Mouse (Mus musculus) gastrocnemius, postnatal 10 days (tissue): ENCODE results near the gene Kif3a. TPM values are rescaled to one million over a fixed set of nuclear protein-coding genes. Genes with fewer than 3 reads are reported as not detected.

Source experiments
- DNase-seq: peaks from one replicate; pipeline ENCODE4 v3.0.0; 2021; ENCODE audit warnings: mixed read lengths
- total RNA-seq, 2 experiments: library from RNA; stranded (reverse); gene quantifications; 2 replicates each; pipeline ENCODE4 v1.2.3; 2021

The Kif3a gene
- total RNA-seq, 2 experiments from 2014 or later, result 9.4 to 11.1 TPM

GRCm38 (mm10) chr11:53651441-53651840 is 84.3 kb downstream of the Kif3a start:
- no peak for DNase-seq

Other genes with a start within 250 kb of the Kif3a start
- gene Zcchc10, start 242.7 kb upstream of the Kif3a start, total RNA-seq, result 1 to 10 TPM; 9.4 to 10.0 TPM
- gene Aff4, start 216.5 kb upstream of the Kif3a start, total RNA-seq, result 100 to 1,000 TPM; 114 to 129 TPM
- gene Leap2, start 144.2 kb upstream of the Kif3a start, total RNA-seq, result not detected
- gene Uqcrq, start 136.5 kb upstream of the Kif3a start, total RNA-seq, result 100 to 1,000 TPM; 882 to 991 TPM
- under 1 TPM; 0.81 to 0.87 TPM for gene Gdf9, start 136.4 kb upstream of the Kif3a start, total RNA-seq
- not detected for gene Gm10447, start 110.3 kb upstream of the Kif3a start, total RNA-seq
- under 1 TPM; 0.45 to 0.54 TPM for gene Shroom1, start 110.2 kb upstream of the Kif3a start, total RNA-seq
- gene Gm9837, start 96.9 kb upstream of the Kif3a start, total RNA-seq, result not detected
- gene Gm9945, start 87.2 kb upstream of the Kif3a start, total RNA-seq, result not detected
- gene Sowaha, start 87.1 kb upstream of the Kif3a start, total RNA-seq, result under 1 TPM; 0.23 to 0.27 TPM
- gene Sept8, start 48.1 kb upstream of the Kif3a start, total RNA-seq, result 10 to 100 TPM; 40.5 to 49.4 TPM
- gene Il4, start 51.3 kb downstream of the Kif3a start, total RNA-seq, result not detected
- not detected for gene Il13, start 67.3 kb downstream of the Kif3a start, total RNA-seq
- gene Rad50, start 139.9 kb downstream of the Kif3a start, total RNA-seq, result 10 to 100 TPM in 1 of 2 experiments, 1 to 10 TPM in 1; 7.9 to 10.1 TPM
- not detected for gene Il5, start 153.4 kb downstream of the Kif3a start, total RNA-seq
- 10 to 100 TPM in 1 of 2 experiments, 1 to 10 TPM in 1; 9.4 to 13.7 TPM for gene Irf1, start 202.6 kb downstream of the Kif3a start, total RNA-seq
- under 1 TPM; 0.26 to 0.70 TPM for gene Gm17334, start 205.8 kb downstream of the Kif3a start, total RNA-seq